Mouse (Mus musculus): ENCODE results near the gene Spi1. TPM values are rescaled to one million over a fixed set of nuclear protein-coding genes. Genes with fewer than 3 reads are reported as not detected.

The Spi1 gene
- polyA plus RNA-seq, 1 experiment from 2014 or later, result 1.7 TPM

DNA sequence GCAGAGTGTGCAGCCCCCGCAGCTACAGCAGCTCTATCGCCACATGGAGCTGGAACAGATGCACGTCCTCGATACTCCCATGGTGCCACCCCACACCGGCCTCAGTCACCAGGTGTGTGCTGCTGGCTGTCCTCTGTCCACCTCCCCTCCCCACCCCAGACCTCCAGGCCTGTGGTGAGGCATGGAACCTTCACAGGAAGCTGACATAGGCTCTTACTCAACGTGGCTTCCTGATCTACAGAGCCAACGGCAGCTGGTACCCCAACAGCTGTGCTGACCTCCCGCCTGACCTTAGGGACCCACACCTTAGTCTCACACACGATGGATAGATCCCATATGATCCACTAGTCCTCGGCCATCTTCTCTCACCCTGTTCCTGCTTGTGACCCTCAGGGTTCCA, 31.1 kb downstream of the Spi1 start:
- no peak overlapping the region for H3K4me2 ChIP-seq
- H3K9me3 ChIP-seq (replicated peaks; ENCODE audit: control insufficient read depth, low read length), result no peaks in the 10 kb centered on the region
- no peak overlapping the region for H3K9ac ChIP-seq (ENCODE audit: low read depth, low read length)
- H3K36me3 ChIP-seq (ENCODE audit: control insufficient read depth, insufficient read depth, low read length), result no peaks in the 10 kb centered on the region
- 69% methylated on average over 10 of the region's 10 CpGs for WGBS (ENCODE audit: insufficient replicate concordance)
- no peak overlapping the region for H3K4me3 ChIP-seq (ENCODE audit: low read depth, low read length)
- no peak for ATAC-seq (replicated peaks; ENCODE audit: insufficient number of reproducible peaks, low FRiP score, low TSS enrichment)
- H3K27ac ChIP-seq (ENCODE audit: low read depth, low read length), result no peak overlapping the region
- peaks cover 21% of the 10 kb centered on the region for H3K4me1 ChIP-seq (ENCODE audit: control insufficient read depth, insufficient read depth, low read length)
- no peaks in the 10 kb centered on the region for H3K27me3 ChIP-seq (ENCODE audit: control insufficient read depth, insufficient read depth, low read length)

DNA sequence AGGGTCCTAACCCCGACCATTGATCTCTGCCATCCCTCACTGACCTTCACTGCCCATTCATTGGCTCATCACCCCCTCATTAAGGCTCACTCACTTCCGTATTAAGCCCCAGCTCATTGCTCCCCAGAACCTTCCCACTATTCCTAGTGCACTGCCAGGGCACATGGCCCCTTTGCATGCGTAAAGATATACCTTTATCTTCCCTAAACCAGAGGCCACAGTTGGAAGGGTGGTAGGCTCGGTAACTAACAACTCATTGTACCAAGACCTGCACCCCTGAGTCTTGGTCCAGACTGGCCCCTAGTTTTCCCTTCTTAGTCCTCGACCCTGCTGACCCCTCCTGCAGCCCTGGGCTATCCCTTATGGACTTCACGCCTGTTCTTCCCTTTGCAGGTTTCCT, 31.7 kb downstream of the Spi1 start:
- peaks cover 21% of the 10 kb centered on the region for H3K4me1 ChIP-seq (ENCODE audit: control insufficient read depth, insufficient read depth, low read length)
- no peak overlapping the region for H3K4me2 ChIP-seq
- no peak overlapping the region for H3K9ac ChIP-seq (ENCODE audit: low read depth, low read length)
- H3K27ac ChIP-seq (ENCODE audit: low read depth, low read length), result no peak overlapping the region
- no peak for ATAC-seq (replicated peaks; ENCODE audit: insufficient number of reproducible peaks, low FRiP score, low TSS enrichment)
- no peak overlapping the region for H3K4me3 ChIP-seq (ENCODE audit: low read depth, low read length)
- no peaks in the 10 kb centered on the region for H3K27me3 ChIP-seq (ENCODE audit: control insufficient read depth, insufficient read depth, low read length)
- no peaks in the 10 kb centered on the region for H3K36me3 ChIP-seq (ENCODE audit: control insufficient read depth, insufficient read depth, low read length)
- H3K9me3 ChIP-seq (replicated peaks; ENCODE audit: control insufficient read depth, low read length), result no peaks in the 10 kb centered on the region
- 71% methylated on average over 6 of the region's 6 CpGs for WGBS (ENCODE audit: insufficient replicate concordance)

DNA sequence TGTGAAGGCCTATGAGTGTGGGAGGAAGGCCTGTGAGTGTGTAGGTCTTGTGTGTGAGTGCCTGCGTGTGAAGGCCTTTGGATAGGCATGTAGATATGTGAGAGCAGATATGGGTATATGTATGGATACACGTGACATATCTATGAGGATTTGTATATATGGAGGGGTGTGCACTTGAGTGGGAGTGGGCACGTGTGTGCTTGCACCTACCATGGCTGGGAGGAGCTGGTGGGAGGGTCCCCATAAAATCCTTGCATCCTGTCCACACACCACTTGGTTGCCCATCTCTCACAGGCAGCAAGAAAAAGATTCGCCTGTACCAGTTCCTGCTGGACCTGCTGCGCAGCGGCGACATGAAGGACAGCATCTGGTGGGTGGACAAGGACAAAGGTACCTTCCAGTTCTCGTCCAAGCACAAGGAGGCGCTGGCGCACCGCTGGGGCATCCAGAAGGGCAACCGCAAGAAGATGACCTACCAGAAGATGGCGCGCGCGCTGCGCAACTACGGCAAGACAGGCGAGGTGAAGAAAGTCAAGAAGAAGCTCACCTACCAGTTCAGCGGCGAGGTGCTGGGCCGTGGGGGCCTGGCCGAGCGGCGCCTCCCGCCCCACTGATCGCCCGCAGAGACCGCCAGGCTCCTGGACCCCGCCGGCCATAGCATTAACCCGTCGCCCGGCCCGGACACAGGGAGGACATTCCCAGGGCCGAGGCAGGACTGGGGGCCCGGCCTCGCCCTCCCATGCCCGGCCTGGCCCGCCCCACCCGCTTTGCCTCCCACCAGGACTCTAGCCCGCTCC, 32.8 kb downstream of the Spi1 start:
- Histone ChIP-seq H3K36me3 (ENCODE audit: control insufficient read depth, insufficient read depth, low read length) (no peaks in the 10 kb centered on the region), H3K9ac (ENCODE audit: low read depth, low read length) (peak overlapping the region; percentile 56), H3K9me3 (replicated peaks; ENCODE audit: control insufficient read depth, low read length) (no peaks in the 10 kb centered on the region), H3K27ac (ENCODE audit: low read depth, low read length) (no peak overlapping the region), H3K4me1 (ENCODE audit: control insufficient read depth, insufficient read depth, low read length) (peaks cover 21% of the 10 kb centered on the region), H3K4me3 (ENCODE audit: low read depth, low read length) (peak overlapping the region; percentile 34), H3K27me3 (ENCODE audit: control insufficient read depth, insufficient read depth, low read length) (no peaks in the 10 kb centered on the region), H3K4me2 (peak overlapping the region; percentile 68)
- 8% methylated on average over 42 of the region's 42 CpGs for WGBS (ENCODE audit: insufficient replicate concordance)
- ATAC-seq (replicated peaks; ENCODE audit: insufficient number of reproducible peaks, low FRiP score, low TSS enrichment), result peak; percentile 12

DNA sequence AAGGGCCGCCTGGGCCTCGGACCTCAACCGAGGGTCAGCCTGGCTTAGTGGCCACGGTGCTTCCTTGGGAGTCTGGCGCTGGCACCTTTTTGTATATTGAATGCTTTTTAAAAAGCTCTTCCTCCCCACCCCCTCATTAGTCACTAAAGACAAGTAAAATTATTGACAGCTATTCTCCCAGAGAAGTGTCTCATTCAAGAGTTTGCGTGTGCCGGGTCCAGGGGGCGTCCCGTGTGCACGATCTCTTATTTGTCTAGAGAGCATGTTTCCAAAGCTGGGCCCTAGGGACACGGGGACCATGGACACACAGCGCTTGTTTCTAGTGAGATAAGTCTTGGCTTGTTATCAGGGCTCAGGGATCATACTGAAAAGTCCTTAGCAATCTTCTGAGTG, 33.4 kb downstream of the Spi1 start:
- Histone ChIP-seq H3K9me3 (replicated peaks; ENCODE audit: control insufficient read depth, low read length) (no peaks in the 10 kb centered on the region), H3K4me2 (peak overlapping the region; percentile 68), H3K27me3 (ENCODE audit: control insufficient read depth, insufficient read depth, low read length) (no peaks in the 10 kb centered on the region), H3K36me3 (ENCODE audit: control insufficient read depth, insufficient read depth, low read length) (no peaks in the 10 kb centered on the region), H3K27ac (ENCODE audit: low read depth, low read length) (0 out of 2 replicates have a peak overlapping the region, but pooled peaks have one; percentile 11), H3K9ac (ENCODE audit: low read depth, low read length) (peak overlapping the region; percentile 56), H3K4me1 (ENCODE audit: control insufficient read depth, insufficient read depth, low read length) (peaks cover 21% of the 10 kb centered on the region), H3K4me3 (ENCODE audit: low read depth, low read length) (peak overlapping the region; percentile 34)
- 27% methylated on average over 12 of the region's 12 CpGs for WGBS (ENCODE audit: insufficient replicate concordance)
- no peak for ATAC-seq (replicated peaks; ENCODE audit: insufficient number of reproducible peaks, low FRiP score, low TSS enrichment)

DNA sequence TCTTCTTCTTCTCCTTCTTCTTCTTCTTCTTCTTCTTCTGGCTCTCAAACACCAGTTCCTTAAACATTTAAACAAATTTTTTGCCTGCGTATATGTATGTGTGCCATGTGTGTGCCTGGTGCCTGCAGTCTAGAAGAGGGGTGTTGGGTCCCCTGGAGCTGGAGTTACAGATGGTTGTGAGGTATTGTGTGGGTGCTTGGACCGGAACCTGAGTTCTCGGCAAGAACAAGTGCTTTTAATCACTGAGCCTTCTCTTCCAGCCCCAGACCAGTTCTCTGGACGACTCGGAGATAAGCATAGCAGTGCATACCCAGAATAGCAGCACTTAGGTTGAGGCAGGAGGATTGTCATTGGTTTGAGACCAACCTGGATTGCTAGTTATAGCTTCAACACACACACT, 34.7 kb downstream of the Spi1 start:
- ATAC-seq (replicated peaks; ENCODE audit: insufficient number of reproducible peaks, low FRiP score, low TSS enrichment), result no peak
- H3K27me3 ChIP-seq (ENCODE audit: control insufficient read depth, insufficient read depth, low read length), result no peaks in the 10 kb centered on the region
- peak overlapping the region; percentile 76 for H3K4me2 ChIP-seq
- no peak overlapping the region for H3K9ac ChIP-seq (ENCODE audit: low read depth, low read length)
- 47% methylated on average over 5 of the region's 5 CpGs for WGBS (ENCODE audit: insufficient replicate concordance)
- peaks cover 3% of the 10 kb centered on the region; the same call in 1 of the 2 replicates for H3K36me3 ChIP-seq (ENCODE audit: control insufficient read depth, insufficient read depth, low read length)
- peak overlapping the region; percentile 95 for H3K27ac ChIP-seq (ENCODE audit: low read depth, low read length)
- peaks cover 31% of the 10 kb centered on the region for H3K4me1 ChIP-seq (ENCODE audit: control insufficient read depth, insufficient read depth, low read length)
- H3K4me3 ChIP-seq (ENCODE audit: low read depth, low read length), result peak overlapping the region; percentile 1; the same call in 1 of the 2 replicates
- no peaks in the 10 kb centered on the region for H3K9me3 ChIP-seq (replicated peaks; ENCODE audit: control insufficient read depth, low read length)

DNA sequence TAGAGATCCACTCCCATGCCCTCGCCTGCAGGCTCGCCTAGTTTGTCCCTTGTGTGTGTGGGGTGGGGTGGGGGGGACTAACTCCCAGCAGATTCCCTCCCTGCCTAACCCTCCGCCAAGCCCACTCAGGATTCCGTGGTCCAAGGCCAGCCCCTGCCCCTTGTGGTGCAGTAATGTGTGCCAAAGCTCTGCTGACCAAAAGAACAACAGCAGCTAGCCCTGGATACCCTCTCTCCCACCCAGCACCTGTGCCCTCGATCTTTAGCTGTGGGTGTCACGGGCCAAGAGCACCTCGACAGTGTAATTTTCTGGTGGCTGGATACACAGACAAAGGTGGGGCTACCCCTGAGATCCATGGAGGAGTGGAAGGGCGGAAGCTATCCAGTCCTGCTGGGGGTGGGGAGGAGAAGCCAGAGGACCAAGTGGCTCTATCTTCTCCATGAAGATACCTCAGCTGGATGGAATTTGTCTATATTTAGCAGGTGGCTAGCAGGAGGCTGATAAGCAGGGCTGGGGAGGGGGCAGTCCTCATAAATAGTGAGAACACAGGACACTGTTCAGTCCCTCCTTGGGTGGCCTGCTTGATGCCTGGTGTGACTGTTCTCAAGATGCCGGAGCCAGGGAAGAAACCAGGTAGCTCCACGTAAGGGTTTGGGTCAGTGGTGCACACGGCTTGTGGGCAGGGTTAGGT, 35.5 kb downstream of the Spi1 start, which contains the start of gene Mybpc3:
Gene Mybpc3, plus strand, starts transcription at position 560 of the 691 bp plus-strand sequence.
- no peaks in the 10 kb centered on the region for H3K9me3 ChIP-seq (replicated peaks; ENCODE audit: control insufficient read depth, low read length)
- peak within 1 kb of the TSS; percentile 95 for H3K27ac ChIP-seq (ENCODE audit: low read depth, low read length)
- peak within 1 kb of the TSS; percentile 60 for H3K4me3 ChIP-seq (ENCODE audit: low read depth, low read length)
- peak within 1 kb of the TSS; percentile 76 for H3K4me2 ChIP-seq
- 45% methylated on average over 11 of the region's 11 CpGs for WGBS (ENCODE audit: insufficient replicate concordance)
- peaks cover 5% of the 10 kb centered on the region; the same call in 1 of the 2 replicates for H3K36me3 ChIP-seq (ENCODE audit: control insufficient read depth, insufficient read depth, low read length)
- peak within 1 kb of the TSS; percentile 89 for H3K9ac ChIP-seq (ENCODE audit: low read depth, low read length)
- no peaks in the 10 kb centered on the region for H3K27me3 ChIP-seq (ENCODE audit: control insufficient read depth, insufficient read depth, low read length)
- peaks cover 30% of the 10 kb centered on the region for H3K4me1 ChIP-seq (ENCODE audit: control insufficient read depth, insufficient read depth, low read length)
- no peak; the same call in 1 of the 2 replicates for ATAC-seq (replicated peaks; ENCODE audit: insufficient number of reproducible peaks, low FRiP score, low TSS enrichment)

DNA sequence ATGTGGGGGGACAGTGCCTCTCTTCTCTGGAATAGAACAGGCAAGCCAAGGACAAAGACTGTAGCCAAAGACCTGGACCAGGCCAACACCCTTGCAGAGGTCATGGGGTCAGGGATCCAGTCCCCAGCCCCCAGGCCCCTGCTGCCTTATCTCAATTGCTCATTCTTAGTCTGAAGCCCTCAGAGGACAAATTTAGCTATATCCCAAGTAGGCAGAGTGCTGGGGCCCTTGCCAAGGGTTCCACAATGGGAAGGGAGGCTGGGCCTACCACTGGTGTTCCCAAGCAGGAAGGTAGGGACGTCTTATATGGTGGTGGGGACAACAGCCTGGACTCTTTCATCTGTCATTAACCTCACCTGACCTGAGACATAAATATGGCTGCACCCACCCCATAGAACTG, 36.5 kb downstream of the Spi1 start:
- Histone ChIP-seq H3K4me3 (ENCODE audit: low read depth, low read length) (peak overlapping the region; percentile 60), H3K36me3 (ENCODE audit: control insufficient read depth, insufficient read depth, low read length) (peaks cover 7% of the 10 kb centered on the region; the same call in 1 of the 2 replicates), H3K27ac (ENCODE audit: low read depth, low read length) (peak overlapping the region; percentile 95), H3K27me3 (ENCODE audit: control insufficient read depth, insufficient read depth, low read length) (no peaks in the 10 kb centered on the region), H3K4me2 (peak overlapping the region; percentile 76), H3K9me3 (replicated peaks; ENCODE audit: control insufficient read depth, low read length) (no peaks in the 10 kb centered on the region), H3K9ac (ENCODE audit: low read depth, low read length) (peak overlapping the region; percentile 89), H3K4me1 (ENCODE audit: control insufficient read depth, insufficient read depth, low read length) (peaks cover 33% of the 10 kb centered on the region)
- 32% methylated on average over 1 of the region's 1 CpGs for WGBS (ENCODE audit: insufficient replicate concordance)
- peak; percentile 50 for ATAC-seq (replicated peaks; ENCODE audit: insufficient number of reproducible peaks, low FRiP score, low TSS enrichment)

DNA sequence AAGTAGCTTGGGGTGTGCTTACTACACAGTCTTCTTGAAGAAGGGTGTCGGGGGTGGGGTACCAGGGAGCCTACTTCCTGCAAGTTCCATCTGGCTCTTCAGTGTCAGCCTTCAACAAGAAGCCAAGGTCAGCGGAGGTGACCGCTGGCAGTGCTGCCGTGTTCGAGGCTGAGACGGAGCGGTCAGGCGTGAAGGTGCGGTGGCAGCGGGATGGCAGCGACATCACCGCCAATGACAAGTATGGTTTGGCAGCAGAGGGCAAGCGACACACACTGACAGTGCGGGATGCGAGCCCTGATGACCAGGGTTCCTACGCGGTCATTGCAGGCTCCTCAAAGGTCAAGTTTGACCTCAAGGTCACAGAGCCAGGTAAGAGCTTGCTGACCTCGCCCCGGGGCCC, 36.9 kb downstream of the Spi1 start:
- Histone ChIP-seq H3K27ac (ENCODE audit: low read depth, low read length) (peak overlapping the region; percentile 95), H3K9ac (ENCODE audit: low read depth, low read length) (peak overlapping the region; percentile 89)

More for the DNA sequence above, 36.9 kb downstream of the Spi1 start:
- H3K4me3 ChIP-seq (ENCODE audit: low read depth, low read length), result peak overlapping the region; percentile 60
- H3K9me3 ChIP-seq (replicated peaks; ENCODE audit: control insufficient read depth, low read length), result no peaks in the 10 kb centered on the region
- WGBS (ENCODE audit: insufficient replicate concordance), result 60% methylated on average over 19 of the region's 19 CpGs
- peaks cover 33% of the 10 kb centered on the region for H3K4me1 ChIP-seq (ENCODE audit: control insufficient read depth, insufficient read depth, low read length)
- ATAC-seq (replicated peaks; ENCODE audit: insufficient number of reproducible peaks, low FRiP score, low TSS enrichment), result no peak
- H3K4me2 ChIP-seq, result peak overlapping the region; percentile 76
- H3K27me3 ChIP-seq (ENCODE audit: control insufficient read depth, insufficient read depth, low read length), result no peaks in the 10 kb centered on the region
- H3K36me3 ChIP-seq (ENCODE audit: control insufficient read depth, insufficient read depth, low read length), result peaks cover 9% of the 10 kb centered on the region; the same call in 1 of the 2 replicates
